Comparison of ENCODE assay signal across 1 mouse cellular context in genomic region chr11:51673291-51673690, GRCm38 (mm10).
TF ChIP-seq lines count a peak whose summit lies in the region.

No protein-coding gene starts in this region.

TF ChIP-seq in ES-E14, 5 proteins besides CTCF, POLR2A, EP300 and RAD21:
- TF ChIP-seq CHD2 (IDR thresholded peaks at IDR 0.05; ENCODE audit: low read depth, low read length) (no peak), ZNF384 (IDR thresholded peaks at IDR 0.05; ENCODE audit: low read depth, low read length) (no peak), HCFC1 (IDR thresholded peaks at IDR 0.05; ENCODE audit: borderline replicate concordance, insufficient read depth, low read length) (no peak), ZC3H11A (IDR thresholded peaks at IDR 0.05; ENCODE audit: borderline replicate concordance, low read depth, low read length) (no peak), MAFK (IDR thresholded peaks at IDR 0.05; ENCODE audit: insufficient read depth, low read depth, low read length) (no peak)
